In the genomic region with DNA sequence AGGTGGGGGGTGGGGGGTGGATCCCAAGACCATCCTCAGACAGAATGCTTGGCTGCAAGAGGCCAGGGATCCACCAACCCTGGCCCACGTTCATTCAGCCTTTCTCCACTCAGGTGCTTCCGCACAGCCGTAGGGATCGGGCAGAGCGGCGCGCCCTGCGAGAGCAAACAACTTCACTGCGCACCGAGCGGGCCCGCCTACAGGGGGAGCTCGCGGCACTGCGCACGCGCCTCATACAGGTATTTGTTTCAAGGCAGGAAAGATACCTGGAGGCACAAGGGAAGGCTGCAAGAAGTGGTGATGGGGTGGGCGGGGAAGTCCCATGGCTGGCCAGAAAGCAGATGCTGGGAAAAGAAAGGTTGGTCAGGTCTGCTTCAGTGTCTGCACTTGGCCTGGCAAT, we compare ENCODE assay signal across 9 mouse cellular contexts. TPM values are rescaled to one million over a fixed set of nuclear protein-coding genes. Genes with fewer than 3 reads are reported as not detected.
A peak's percentile ranks its signal among the peaks of the same experiment; 100 is the strongest.
DNase-seq lines count a peak whose midpoint lies in the region; ATAC-seq and TF ChIP-seq lines count a peak whose summit lies in the region.
"Had no signal": no experiment of that assay in that cellular context is flagged by ENCODE, and none has a peak within 500 bp of the region (broad histone marks: within the 10 kb centered on the region; RNA-seq: fewer than 3 reads in every experiment).

No protein-coding gene starts in this region.

- no peaks in the 10 kb centered on the region for H3K27me3 ChIP-seq in lung, postnatal 0 days (replicated peaks; ENCODE audit: insufficient read depth, low read length)
- no peaks in the 10 kb centered on the region for H3K27me3 ChIP-seq in stomach, postnatal 0 days (ENCODE audit: control insufficient read depth, insufficient read depth, low read length)
- H3K27me3 ChIP-seq: Patski had no signal

- peak; percentile 32 to 51 for DNase-seq in cerebellum, postnatal 36 days
- no peak for DNase-seq in cerebellum, postnatal 4 days (ENCODE audit: low spot score in 2 of 2)
- peak; percentile 27 for DNase-seq in right cerebral cortex, postnatal 4 days
- no peak for DNase-seq in right cerebral cortex, postnatal 25 days
- peak; percentile 51 for DNase-seq in induced T-regulatory cell, adult 2 months (ENCODE audit: low read depth)
- peak; percentile 65 for DNase-seq in lung, postnatal 0 days (ENCODE audit: low spot score)
- DNase-seq in stomach, postnatal 0 days (ENCODE audit: low spot score): peak; percentile 88
- no peak for DNase-seq in right cerebral cortex, postnatal 10 days (ENCODE audit: low spot score in 2 of 2)

- peak; percentile 75 for ATAC-seq in lung, postnatal 0 days
- ATAC-seq in stomach, postnatal 0 days (ENCODE audit: low FRiP score, low TSS enrichment): peak; percentile 76
- ATAC-seq: Patski had no signal

- H3K9ac ChIP-seq in lung, postnatal 0 days (replicated peaks; ENCODE audit: low read depth): no peak overlapping the region
- H3K9ac ChIP-seq in stomach, postnatal 0 days (ENCODE audit: low read length): no peak overlapping the region

- no peaks in the 10 kb centered on the region for H3K9me3 ChIP-seq in lung, postnatal 0 days (ENCODE audit: low read length)
- H3K9me3 ChIP-seq in stomach, postnatal 0 days (ENCODE audit: control insufficient read depth, low read length): no peaks in the 10 kb centered on the region

- peak; percentile 84 for TF ChIP-seq CTCF in lung, postnatal 0 days (IDR thresholded peaks at IDR 0.05)
- TF ChIP-seq CTCF in stomach, postnatal 0 days (IDR thresholded peaks at IDR 0.05; ENCODE audit: low read depth): peak; percentile 86

- no peak for TF ChIP-seq EP300 in lung, postnatal 0 days (IDR thresholded peaks at IDR 0.05)
- TF ChIP-seq EP300 in stomach, postnatal 0 days (optimal IDR thresholded peaks at IDR 0.05): no peak

- H3K4me2 ChIP-seq in lung, postnatal 0 days (replicated peaks; ENCODE audit: low read depth, low read length): no peak overlapping the region
- H3K4me2 ChIP-seq in stomach, postnatal 0 days (replicated peaks; ENCODE audit: low read depth): no peak overlapping the region

- peaks cover 5% of the 10 kb centered on the region for H3K4me1 ChIP-seq in lung, postnatal 0 days (ENCODE audit: insufficient read depth, low read depth, low read length)
- no peaks in the 10 kb centered on the region for H3K4me1 ChIP-seq in stomach, postnatal 0 days (replicated peaks; ENCODE audit: control insufficient read depth, insufficient read depth)

- H3K36me3 ChIP-seq in lung, postnatal 0 days (ENCODE audit: insufficient read depth, low read length): no peaks in the 10 kb centered on the region
- H3K36me3 ChIP-seq in stomach, postnatal 0 days (ENCODE audit: control insufficient read depth, insufficient read depth, low read length): no peaks in the 10 kb centered on the region

- WGBS in lung, postnatal 0 days: 9% methylated on average over 18 of the region's 18 CpGs
- 10% methylated on average over 18 of the region's 18 CpGs for WGBS in stomach, postnatal 0 days

- H3K4me3 ChIP-seq in lung, postnatal 0 days (ENCODE audit: low read depth, low read length): no peak overlapping the region
- H3K4me3 ChIP-seq in stomach, postnatal 0 days (ENCODE audit: low read depth, low read length): no peak overlapping the region

- H3K27ac ChIP-seq in lung, postnatal 0 days (ENCODE audit: low read length): no peak overlapping the region
- H3K27ac ChIP-seq in stomach, postnatal 0 days (replicated peaks): no peak overlapping the region

RNA-seq across cellular contexts. Expression of gene Sned1, which starts 11.7 kb away (rescaled TPM):
- 8.4 and 13.8 TPM in 2 replicates for polyA plus RNA-seq in lung, postnatal 0 days (2015; fragmentation: Nextera tagmentation; extraction: Ambion mirVana)
- polyA plus RNA-seq in stomach, postnatal 0 days (2015; fragmentation: Nextera tagmentation; extraction: Ambion mirVana): 1.4 and 1.5 TPM in 2 replicates

RNA-seq across cellular contexts. Expression of gene Crocc2, which starts 55.4 kb away (rescaled TPM):
- 1.3 TPM in 2 replicates for polyA plus RNA-seq in lung, postnatal 0 days (2015; fragmentation: Nextera tagmentation; extraction: Ambion mirVana)
- polyA plus RNA-seq in stomach, postnatal 0 days (2015; fragmentation: Nextera tagmentation; extraction: Ambion mirVana): 0.04 and 0.06 TPM in 2 replicates

Comparison
In these comparisons a context has a peak if more than half of its experiments do, and no peak if none do; other contexts are left out.
1. DNase-seq: peak in cerebellum, postnatal 36 days (2 of 2), right cerebral cortex, postnatal 4 days (single experiment), induced T-regulatory cell, adult 2 months (single experiment), lung, postnatal 0 days (single experiment) and stomach, postnatal 0 days (single experiment); none in cerebellum, postnatal 4 days (0 of 2), right cerebral cortex, postnatal 25 days (single experiment) and right cerebral cortex, postnatal 10 days (0 of 2).